Mouse (Mus musculus): ENCODE measurements at regions not wholly inside any gene's neighbourhood (a gene's known extent, or its start where the extent isn't known, plus 50 kb on each side); places are given as distances from the start of the nearest gene placed in this dataset.
"Not testable (repeated sequence)": the region's sequence is repeated elsewhere in the genome, so short reads cannot be mapped to it uniquely, and the experiment has no call there.

- no peak for DNase-seq (ENCODE audit: low read depth, low spot score)
Observed at GRCm38 (mm10) chr12:113241373-113242193, 55.9 kb downstream of the Tmem121 start.

GRCm38 (mm10) chr12:113242194-113242510 lies 56.4 kb downstream of the Tmem121 start:
- no peak for DNase-seq (ENCODE audit: low read depth, low spot score)

- no peak for DNase-seq (ENCODE audit: low read depth, low spot score)
Observed at GRCm38 (mm10) chr12:113244685-113245084, 59.0 kb downstream of the Tmem121 start.

- not testable (repeated sequence) for DNase-seq (ENCODE audit: low read depth, low spot score)
Observed at GRCm38 (mm10) chr12:113253446-113254424, 68.0 kb downstream of the Tmem121 start.

- no peak for DNase-seq (ENCODE audit: low read depth, low spot score)
Observed at GRCm38 (mm10) chr12:113255331-113255730, 69.6 kb downstream of the Tmem121 start.

DNA sequence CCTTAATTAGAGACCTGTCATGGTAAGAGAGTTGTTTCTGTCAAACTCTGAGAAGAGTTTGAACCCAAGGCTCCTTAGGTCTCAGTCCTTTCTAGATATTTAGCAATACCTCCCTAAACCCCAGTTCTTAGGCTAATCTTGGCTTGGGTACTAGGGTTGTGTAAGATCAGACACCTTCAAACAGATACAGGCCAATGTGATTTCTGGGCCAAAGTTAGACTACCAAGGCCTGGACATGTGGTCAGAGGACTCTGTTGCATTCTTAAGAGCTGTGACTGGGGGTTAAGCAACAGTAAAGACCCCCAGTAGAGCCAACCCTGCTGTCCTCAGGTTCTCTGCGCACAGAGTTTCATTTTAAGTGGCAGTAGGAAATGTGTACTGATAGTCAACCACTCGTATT lies 70.9 kb downstream of the Tmem121 start:
- DNase-seq (ENCODE audit: low read depth, low spot score): no peak

GRCm38 (mm10) chr12:113257243-113257642 lies 71.5 kb downstream of the Tmem121 start:
- DNase-seq (ENCODE audit: low read depth, low spot score): no peak

DNA sequence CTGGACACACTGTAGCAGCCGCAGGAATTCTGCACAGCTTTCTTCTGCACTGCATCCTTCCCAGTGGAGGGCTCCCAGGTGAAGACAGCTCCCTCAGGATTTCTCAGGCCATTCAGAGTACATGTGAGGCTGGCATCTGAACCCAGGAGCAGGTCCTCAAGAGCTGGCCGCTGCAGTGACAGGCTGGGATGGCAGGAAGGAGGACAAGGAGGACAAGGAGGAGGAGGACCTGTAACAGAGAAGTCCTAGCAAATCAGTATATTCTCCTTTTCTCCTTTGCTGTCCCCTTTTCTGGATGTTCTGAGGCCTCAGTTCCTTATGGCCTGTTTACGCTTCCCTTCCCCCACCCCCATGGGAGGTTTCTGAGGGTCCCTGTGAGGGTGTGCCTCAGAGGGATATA lies 73.7 kb downstream of the Tmem121 start:
- DNase-seq (ENCODE audit: low read depth, low spot score): no peak

- no peak for DNase-seq (ENCODE audit: low read depth, low spot score)
Observed at GRCm38 (mm10) chr12:113260304-113260703, 74.6 kb downstream of the Tmem121 start.

DNA sequence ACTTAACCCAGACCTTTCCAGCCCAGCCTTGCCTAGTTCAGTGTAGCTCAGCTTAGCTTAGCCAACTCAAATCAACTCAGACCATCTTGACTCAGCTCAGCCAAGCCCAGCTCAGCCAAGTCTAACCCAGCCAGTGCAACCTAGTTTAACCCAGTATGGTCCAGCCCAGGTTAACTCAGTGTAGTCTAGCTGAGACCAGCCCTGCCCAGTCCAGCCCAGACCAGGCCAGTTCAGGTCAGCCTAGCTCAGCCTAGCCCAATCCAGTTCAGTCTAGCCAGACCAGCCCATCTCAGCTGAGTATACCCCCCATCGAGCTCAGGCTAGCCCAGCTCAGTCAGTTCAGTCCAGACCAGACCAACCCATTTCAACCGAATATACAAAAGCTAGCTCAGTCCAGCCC lies 90.2 kb downstream of the Tmem121 start:
- DNase-seq (ENCODE audit: low read depth, low spot score): no peak

GRCm38 (mm10) chr12:113276355-113276942 lies 90.7 kb downstream of the Tmem121 start:
- DNase-seq (ENCODE audit: low read depth, low spot score): no peak

DNA sequence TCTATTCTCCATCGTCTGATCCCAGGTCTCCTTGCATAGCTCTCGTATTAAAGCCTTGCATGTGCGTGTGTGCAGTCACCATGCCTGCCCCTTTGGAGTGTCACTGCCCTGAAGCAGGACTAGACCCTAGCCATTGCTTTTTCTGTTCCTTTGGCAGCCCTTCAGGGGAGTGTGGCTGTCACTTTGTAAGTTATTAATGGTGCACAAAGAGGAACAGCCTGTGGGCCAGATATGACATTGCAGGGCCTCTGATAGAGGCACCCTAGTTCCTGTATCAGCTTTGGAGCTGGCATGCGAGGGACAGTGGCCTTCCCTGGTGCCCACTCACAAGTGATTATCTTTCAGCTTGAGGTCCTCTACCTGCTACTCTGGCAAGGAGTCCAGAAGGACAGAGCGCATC lies 92.0 kb downstream of the Tmem121 start:
- DNase-seq (ENCODE audit: low read depth, low spot score): no peak

- no peak for DNase-seq (ENCODE audit: low read depth, low spot score)
Observed at GRCm38 (mm10) chr12:113292029-113292809, 106.5 kb downstream of the Tmem121 start.

DNA sequence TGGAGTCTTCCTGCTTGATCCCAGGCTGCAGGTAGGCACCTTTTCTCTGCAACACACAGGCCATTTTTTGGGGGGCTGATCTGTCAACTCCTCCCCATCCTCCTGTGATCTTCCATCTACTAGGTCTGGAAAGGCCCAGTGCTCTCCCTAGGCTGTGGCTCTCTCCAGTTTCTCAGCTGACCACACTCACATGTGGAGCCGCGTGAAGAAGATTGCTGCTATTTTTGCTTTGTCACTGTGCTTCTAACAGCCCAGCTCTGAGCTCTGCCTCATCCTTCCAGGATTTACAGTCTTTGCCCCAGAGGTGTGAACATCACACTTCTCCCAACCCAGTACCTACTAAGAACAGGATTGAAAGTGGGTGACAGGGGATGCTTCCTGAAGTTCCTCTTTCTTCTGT lies 110.2 kb downstream of the Tmem121 start:
- DNase-seq (ENCODE audit: low read depth, low spot score): no peak

- no peak for DNase-seq (ENCODE audit: low read depth, low spot score)
Observed at GRCm38 (mm10) chr12:113305973-113306372, 120.2 kb downstream of the Tmem121 start.

GRCm38 (mm10) chr12:113313319-113313718 lies 127.6 kb downstream of the Tmem121 start:
- DNase-seq (ENCODE audit: low read depth, low spot score): no peak

- DNase-seq (ENCODE audit: low read depth, low spot score): no peak
Observed at GRCm38 (mm10) chr12:113314624-113315023, 128.9 kb downstream of the Tmem121 start.

GRCm38 (mm10) chr12:113321086-113321485 lies 135.4 kb downstream of the Tmem121 start:
- no peak for DNase-seq (ENCODE audit: low read depth, low spot score)

- no peak for DNase-seq (ENCODE audit: low read depth, low spot score)
Observed at GRCm38 (mm10) chr12:113322173-113322572, 136.4 kb downstream of the Tmem121 start.

GRCm38 (mm10) chr12:113327851-113328250 lies 142.1 kb downstream of the Tmem121 start:
- DNase-seq (ENCODE audit: low read depth, low spot score): no peak

- DNase-seq (ENCODE audit: low read depth, low spot score): no peak
Observed at GRCm38 (mm10) chr12:113330266-113330665, 144.5 kb downstream of the Tmem121 start.

All from ES-CJ7 (cell line).